In the genomic region with DNA sequence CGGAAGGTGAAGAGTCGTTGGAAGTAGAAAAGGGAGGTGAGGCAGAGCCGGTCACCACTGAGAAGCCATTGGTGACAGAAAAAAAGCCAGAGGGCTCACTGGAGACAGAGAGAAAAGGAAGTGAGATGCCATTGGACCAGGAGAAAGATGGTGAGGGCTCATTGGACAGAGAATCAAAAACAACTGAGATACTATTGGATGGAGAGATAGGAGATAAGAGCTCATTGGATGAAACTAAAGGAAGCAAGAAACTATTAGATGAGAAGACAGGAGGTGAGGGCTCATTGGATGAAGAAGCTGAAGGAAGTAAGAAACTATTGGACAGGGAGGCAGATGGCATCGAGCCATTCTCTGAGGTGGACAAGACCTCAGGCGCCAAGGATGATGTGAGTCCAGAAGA, we compare ENCODE assay signal across 31 mouse cellular contexts. TPM values are rescaled to one million over a fixed set of nuclear protein-coding genes. Genes with fewer than 3 reads are reported as not detected.
"Had no signal": no experiment of that assay in that cellular context is flagged by ENCODE, and none has a peak within 500 bp of the region (broad histone marks: within the 10 kb centered on the region; RNA-seq: fewer than 3 reads in every experiment).

No protein-coding gene starts in this region.

- H3K9ac ChIP-seq: kidney, embryonic 15.5 days; limb, embryonic 12.5 days; limb, embryonic 15.5 days; liver, embryonic 12.5 days; liver, embryonic 15.5 days; lung, embryonic 15.5 days; midbrain, embryonic 12.5 days; midbrain, embryonic 15.5 days; neural tube, embryonic 12.5 days; neural tube, embryonic 15.5 days had no signal

- ATAC-seq: liver, embryonic 12.5 days; midbrain, embryonic 15.5 days had no signal

- H3K27ac ChIP-seq: kidney, embryonic 15.5 days; left cerebral cortex, adult 2 months; limb, embryonic 12.5 days; limb, embryonic 15.5 days; liver, embryonic 12.5 days; liver, embryonic 15.5 days; lung, embryonic 15.5 days; midbrain, embryonic 12.5 days; midbrain, embryonic 15.5 days; neural tube, embryonic 12.5 days; neural tube, embryonic 15.5 days; stomach, postnatal 0 days had no signal

- H3K4me3 ChIP-seq: kidney, embryonic 15.5 days; left cerebral cortex, adult 2 months; limb, embryonic 12.5 days; limb, embryonic 15.5 days; liver, embryonic 12.5 days; liver, embryonic 15.5 days; lung, embryonic 15.5 days; midbrain, embryonic 12.5 days; midbrain, embryonic 15.5 days; neural tube, embryonic 12.5 days; neural tube, embryonic 15.5 days had no signal

- H3K4me2 ChIP-seq: kidney, embryonic 15.5 days; limb, embryonic 12.5 days; limb, embryonic 15.5 days; liver, embryonic 12.5 days; liver, embryonic 15.5 days; lung, embryonic 15.5 days; midbrain, embryonic 12.5 days; midbrain, embryonic 15.5 days; neural tube, embryonic 12.5 days; neural tube, embryonic 15.5 days had no signal

- H3K36me3 ChIP-seq: limb, embryonic 12.5 days; limb, embryonic 15.5 days; liver, embryonic 12.5 days; liver, embryonic 15.5 days; lung, embryonic 15.5 days; midbrain, embryonic 12.5 days; midbrain, embryonic 15.5 days; neural tube, embryonic 12.5 days; neural tube, embryonic 15.5 days had no signal

- H3K9me3 ChIP-seq: kidney, embryonic 15.5 days; limb, embryonic 12.5 days; limb, embryonic 15.5 days; liver, embryonic 12.5 days; liver, embryonic 15.5 days; lung, embryonic 15.5 days; midbrain, embryonic 12.5 days; midbrain, embryonic 15.5 days; neural tube, embryonic 12.5 days; neural tube, embryonic 15.5 days had no signal

- DNase-seq: kidney, postnatal 10 days; kidney, postnatal 36 days; layer of hippocampus, postnatal 36 days; left cerebral cortex, postnatal 4 days; lung, adult 18-20 months; lung, postnatal 10 days; lung, postnatal 36 days; right cerebral cortex, adult 18-20 months; right cerebral cortex, postnatal 14 days; right cerebral cortex, postnatal 4 days; thymus, adult 2 months; thymus, postnatal 14 days; thymus, postnatal 4 days had no signal

RNA-seq across cellular contexts. Expression of a gene that starts 8.0 kb away (rescaled TPM):
- total RNA-seq: megakaryocyte progenitor cell, adult 5-6 weeks; megakaryocyte-erythroid progenitor cell, adult 5-6 weeks had no signal

RNA-seq across cellular contexts. Expression of a gene that starts 15.5 kb away (rescaled TPM):
- total RNA-seq: layer of hippocampus, adult 8-10 months; layer of hippocampus, postnatal 10 days; layer of hippocampus, postnatal 36 days; left cerebral cortex, adult 2 months; left cerebral cortex, postnatal 10 days; left cerebral cortex, postnatal 4 days; megakaryocyte progenitor cell, adult 5-6 weeks; megakaryocyte-erythroid progenitor cell, adult 5-6 weeks had no signal
- polyA plus RNA-seq: kidney, embryonic 15.5 days; limb, embryonic 12.5 days; limb, embryonic 15.5 days; liver, embryonic 12.5 days; lung, embryonic 15.5 days; midbrain, embryonic 12.5 days; neural tube, embryonic 12.5 days; stomach, embryonic 14.5 days; stomach, postnatal 0 days had no signal

RNA-seq across cellular contexts. Expression of a gene that starts 17.3 kb away (rescaled TPM):
- total RNA-seq: layer of hippocampus, postnatal 10 days; left cerebral cortex, postnatal 4 days; megakaryocyte progenitor cell, adult 5-6 weeks; megakaryocyte-erythroid progenitor cell, adult 5-6 weeks had no signal
- polyA plus RNA-seq: limb, embryonic 12.5 days; liver, embryonic 12.5 days; liver, embryonic 15.5 days; midbrain, embryonic 12.5 days; neural tube, embryonic 12.5 days had no signal
